Mouse (Mus musculus) neural tube, embryonic 11.5 days (tissue): ENCODE data around the gene Kcng3. TPM values are rescaled to one million over a fixed set of nuclear protein-coding genes. Genes with fewer than 3 reads are reported as not detected.

Source experiments
- ATAC-seq: fragments of 200-750 bp; cut with Nextera tagmentation; 2 replicates; pipeline ENCODE4 v1.8.0; 2017; ENCODE audit warnings: moderate number of reproducible peaks, mild to moderate bottlenecking, moderate TSS enrichment, moderate library complexity; ENCODE audit not compliant: insufficient read depth, low FRiP score, low TSS enrichment
- DNase-seq: peaks from one replicate; pipeline ENCODE4 v3.0.0-alpha.2; 2015; ENCODE audit warnings: low spot score
- H3K27ac ChIP-seq: fragments of 300-500 bp; sonication (generic); 2 replicates; pipeline ENCODE4 v1.5.1; 2014; ENCODE audit warnings: low read depth, mild to moderate bottlenecking, low read length
- H3K27me3 ChIP-seq: fragments of 300-500 bp; sonication (generic); 2 replicates; pipeline ENCODE4 v1.6.1; 2014; ENCODE audit warnings: mild to moderate bottlenecking, low read length, mixed read lengths; ENCODE audit not compliant: control insufficient read depth, insufficient read depth
- H3K36me3 ChIP-seq: fragments of 300-500 bp; sonication (generic); 2 replicates; pipeline ENCODE4 v1.6.1; 2014; ENCODE audit warnings: mild to moderate bottlenecking, low read length, moderate library complexity, mixed read lengths; ENCODE audit not compliant: control insufficient read depth, insufficient read depth
- H3K4me1 ChIP-seq: fragments of 300-500 bp; sonication (generic); 2 replicates; pipeline ENCODE4 v1.6.1; 2014; ENCODE audit warnings: low read length, mixed read lengths; ENCODE audit not compliant: control insufficient read depth, insufficient read depth
- H3K4me2 ChIP-seq: fragments of 300-500 bp; sonication (generic); 2 replicates; pipeline ENCODE4 v1.6.1; 2014; ENCODE audit warnings: low read depth, mild to moderate bottlenecking, moderate library complexity
- H3K4me3 ChIP-seq: fragments of 300-500 bp; sonication (generic); 2 replicates; pipeline ENCODE4 v1.5.1; 2014; ENCODE audit warnings: low read depth, low read length
- H3K9ac ChIP-seq: fragments of 300-500 bp; sonication (generic); 2 replicates; pipeline ENCODE4 v1.6.1; 2014; ENCODE audit warnings: mild to moderate bottlenecking, low read length
- H3K9me3 ChIP-seq: fragments of 300-500 bp; sonication (generic); 2 replicates; pipeline ENCODE4 v1.6.1; 2016; ENCODE audit warnings: low read length; ENCODE audit not compliant: control insufficient read depth
- WGBS: fragments of 180-500 bp; shearing (Covaris S2); extraction: QIAGEN DNeasy Blood & Tissue Kit; methylation state at CpG from one replicate; pipeline ENCODE4 v1.1.7; 2014; 5-methylcytosine and 5-hydroxymethylcytosine counted together
- polyA plus RNA-seq: library from polyadenylated mRNA; unstranded; fragments of >200 nt; fragmentation: Nextera tagmentation; extraction: Ambion mirVana; gene quantifications from 2 replicates; pipeline ENCODE4 v1.2.1, GENCODE M21; 2014

The Kcng3 gene
- polyA plus RNA-seq, 1 experiment from 2014 or later, result not detected

DNA sequence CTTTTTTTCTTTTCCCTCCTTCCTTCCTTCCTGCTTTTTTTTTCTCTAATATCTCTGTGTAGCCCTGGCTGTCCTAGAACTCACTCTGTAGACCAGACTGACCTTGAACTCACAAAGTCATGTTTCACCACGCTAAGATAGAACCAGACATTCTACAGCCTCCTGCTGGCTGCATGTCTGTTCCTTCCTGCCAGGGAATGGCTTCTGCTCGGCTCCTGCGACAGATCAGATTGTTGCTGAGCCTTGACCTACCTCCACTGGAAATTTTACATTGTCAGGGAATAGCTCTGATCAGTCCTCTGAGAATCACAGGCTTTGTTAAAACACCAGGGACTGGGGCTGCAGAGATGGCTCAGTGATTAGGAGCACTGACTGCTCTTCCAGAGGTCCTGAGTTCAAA lies 24.0 kb upstream of the Kcng3 start:
- WGBS, result 82% methylated on average over 3 of the region's 3 CpGs
- no peak overlapping the region for H3K4me2 ChIP-seq
- H3K9me3 ChIP-seq, result no peaks in the 10 kb centered on the region
- H3K4me1 ChIP-seq, result no peaks in the 10 kb centered on the region
- no peaks in the 10 kb centered on the region for H3K27me3 ChIP-seq
- H3K36me3 ChIP-seq, result no peaks in the 10 kb centered on the region
- DNase-seq (no peak), ATAC-seq (no peak)
- H3K27ac ChIP-seq, result no peak overlapping the region
- H3K9ac ChIP-seq, result no peak overlapping the region
- H3K4me3 ChIP-seq, result no peak overlapping the region

DNA sequence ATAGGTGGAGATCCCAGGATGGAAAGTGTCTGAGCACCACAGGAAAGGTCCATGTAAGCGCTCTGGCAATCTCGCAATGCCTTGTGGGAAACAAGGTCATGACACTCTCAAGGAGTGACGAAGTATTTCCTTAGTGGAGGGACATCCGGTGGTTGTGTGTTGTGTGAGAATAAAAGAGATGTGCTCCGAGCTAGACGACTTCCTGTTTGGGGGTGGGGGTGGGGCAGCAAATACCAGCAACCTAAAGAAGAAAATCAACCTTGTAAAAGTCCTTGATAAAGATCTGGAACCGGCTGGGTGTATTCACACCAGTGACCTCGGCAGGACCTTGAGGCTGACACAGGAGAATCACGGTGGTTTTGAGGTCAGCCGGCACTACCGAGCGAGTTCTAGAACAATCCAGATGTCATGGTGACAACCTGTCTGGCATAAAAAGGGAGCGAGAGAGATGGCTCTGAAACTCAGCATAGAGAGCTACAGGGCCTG lies 23.0 kb upstream of the Kcng3 start:
- Histone ChIP-seq H3K4me2 (no peak overlapping the region), H3K27me3 (no peaks in the 10 kb centered on the region), H3K9ac (no peak overlapping the region), H3K4me1 (no peaks in the 10 kb centered on the region), H3K4me3 (no peak overlapping the region), H3K9me3 (no peaks in the 10 kb centered on the region), H3K27ac (no peak overlapping the region), H3K36me3 (no peaks in the 10 kb centered on the region)
- 79% methylated on average over 13 of the region's 13 CpGs for WGBS
- no peak for DNase-seq
- no peak for ATAC-seq

DNA sequence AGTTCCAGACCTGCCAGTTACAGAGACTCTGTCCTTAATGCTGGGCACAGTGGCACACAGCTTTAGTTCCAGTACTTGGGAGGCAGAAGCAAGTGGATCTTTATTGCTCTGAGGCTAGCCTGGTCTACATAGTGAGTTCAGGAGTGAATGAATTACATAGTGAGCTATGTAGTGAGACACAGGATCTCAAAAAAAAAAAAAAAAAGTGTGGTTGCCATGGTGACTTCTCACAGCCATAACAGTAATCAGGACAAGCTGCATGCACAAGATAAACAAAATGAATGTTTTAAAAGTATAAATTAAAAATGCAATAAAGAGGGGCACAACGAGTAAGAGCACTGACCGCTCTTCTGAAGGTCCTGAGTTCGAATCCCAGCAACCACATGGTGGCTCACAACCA lies 21.9 kb upstream of the Kcng3 start:
- 87% methylated on average over 3 of the region's 3 CpGs for WGBS
- no peaks in the 10 kb centered on the region for H3K27me3 ChIP-seq
- no peak for ATAC-seq

DNA sequence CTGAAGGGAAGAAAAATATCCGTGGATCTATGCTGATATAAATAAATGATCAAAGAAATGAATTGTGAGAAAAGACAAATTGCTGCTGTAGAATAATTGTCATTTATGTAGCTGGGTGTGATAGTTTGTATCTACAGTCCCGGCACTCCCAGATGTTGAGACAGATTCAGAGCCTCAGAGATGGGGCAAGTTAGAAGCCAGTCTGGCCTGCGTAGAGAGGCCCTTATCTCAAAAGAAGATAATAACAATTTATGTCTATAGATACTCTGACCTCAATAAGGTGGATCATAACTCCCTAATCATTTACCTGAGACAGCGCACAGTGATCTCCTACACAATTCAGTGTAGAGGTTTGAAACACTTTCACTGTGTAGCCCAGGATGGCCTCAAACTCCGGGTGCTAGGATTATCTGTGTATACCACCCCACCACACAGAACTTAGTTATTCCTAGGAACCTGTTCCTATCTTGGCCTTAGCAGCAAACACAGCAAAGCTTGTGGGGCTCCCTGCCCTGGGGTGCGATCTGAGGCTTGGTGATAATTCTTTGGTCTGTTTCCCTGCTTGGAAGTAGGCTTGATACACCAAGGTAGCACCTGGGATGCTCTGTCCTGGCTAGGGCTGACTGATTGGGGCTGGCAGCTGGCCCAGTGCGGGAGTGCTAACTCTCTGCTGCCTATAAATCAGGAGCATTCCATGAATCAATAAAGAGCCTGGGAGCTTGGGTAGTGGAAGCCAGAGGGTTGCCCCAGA lies 19.4 kb upstream of the Kcng3 start:
- no peak overlapping the region for H3K4me2 ChIP-seq
- 81% methylated on average over 7 of the region's 7 CpGs for whole genome bisulfite sequencing

More for the DNA sequence above, 21.9 kb upstream of the Kcng3 start:
- no peak for DNase-seq
- H3K36me3 ChIP-seq, result no peaks in the 10 kb centered on the region
- H3K9ac ChIP-seq, result no peak overlapping the region
- H3K4me1 ChIP-seq, result no peaks in the 10 kb centered on the region
- no peak overlapping the region for H3K4me3 ChIP-seq
- H3K9me3 ChIP-seq, result no peaks in the 10 kb centered on the region
- no peak overlapping the region for H3K4me2 ChIP-seq
- H3K27ac ChIP-seq, result no peak overlapping the region

DNA sequence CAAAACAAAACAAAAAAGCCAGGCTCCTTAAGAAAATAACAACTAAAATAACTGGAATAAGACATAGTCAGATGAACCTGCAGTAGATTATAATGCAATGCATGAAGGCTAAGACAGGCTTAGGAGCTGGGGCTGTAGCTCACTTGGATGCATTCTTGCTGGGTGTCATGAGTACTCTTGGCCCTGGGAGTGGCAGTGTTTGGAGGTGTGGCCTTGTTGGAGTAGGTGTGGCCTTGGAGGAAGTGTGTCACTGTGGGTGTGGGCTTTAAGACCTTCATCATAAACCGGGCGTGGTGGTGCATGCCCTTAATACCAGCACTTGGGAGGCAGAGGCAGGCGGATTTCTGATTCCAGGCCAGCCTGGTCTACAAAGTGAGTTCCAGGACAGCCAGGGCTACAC lies 18.3 kb upstream of the Kcng3 start:
- DNase-seq (no peak), ATAC-seq (no peak)
- Histone ChIP-seq H3K27ac (no peak overlapping the region), H3K4me1 (no peaks in the 10 kb centered on the region), H3K36me3 (no peaks in the 10 kb centered on the region), H3K27me3 (no peaks in the 10 kb centered on the region), H3K4me3 (no peak overlapping the region), H3K4me2 (no peak overlapping the region), H3K9me3 (no peaks in the 10 kb centered on the region), H3K9ac (no peak overlapping the region)
- WGBS, result 90% methylated on average over 3 of the region's 3 CpGs

More for the DNA sequence above, 19.4 kb upstream of the Kcng3 start:
- no peak overlapping the region for H3K9ac ChIP-seq
- no peak overlapping the region for H3K4me3 ChIP-seq
- H3K9me3 ChIP-seq, result no peaks in the 10 kb centered on the region
- ATAC-seq (no peak), DNase-seq (no peak)
- H3K27me3 ChIP-seq, result no peaks in the 10 kb centered on the region
- no peaks in the 10 kb centered on the region for H3K4me1 ChIP-seq
- H3K36me3 ChIP-seq, result no peaks in the 10 kb centered on the region
- no peak overlapping the region for H3K27ac ChIP-seq

DNA sequence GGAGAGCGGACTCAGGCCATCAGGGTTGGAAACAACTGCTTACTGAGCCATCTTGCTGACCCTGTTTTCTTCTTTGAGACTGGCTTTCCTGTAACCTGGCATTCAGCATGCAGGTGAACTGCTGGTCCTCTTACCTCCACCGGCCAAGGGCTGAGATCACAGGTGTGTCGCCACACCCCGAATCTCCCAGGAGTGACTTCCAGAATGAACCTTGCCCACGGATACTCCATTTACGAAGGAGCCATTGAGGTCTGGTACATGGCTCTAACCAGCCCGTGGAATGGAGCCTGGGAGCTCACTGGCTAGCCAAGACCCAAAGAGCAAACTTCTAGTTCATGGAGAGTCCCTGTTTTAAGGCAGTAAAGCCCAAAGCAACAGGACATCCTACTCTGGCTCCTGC lies 15.7 kb upstream of the Kcng3 start:
- no peak overlapping the region for H3K4me2 ChIP-seq
- no peak for DNase-seq
- 92% methylated on average over 7 of the region's 7 CpGs for WGBS
- no peak overlapping the region for H3K27ac ChIP-seq
- no peak overlapping the region for H3K4me3 ChIP-seq
- H3K36me3 ChIP-seq, result no peaks in the 10 kb centered on the region
- H3K9me3 ChIP-seq, result no peaks in the 10 kb centered on the region
- ATAC-seq, result no peak
- H3K9ac ChIP-seq, result no peak overlapping the region
- H3K4me1 ChIP-seq, result no peaks in the 10 kb centered on the region
- no peaks in the 10 kb centered on the region for H3K27me3 ChIP-seq

DNA sequence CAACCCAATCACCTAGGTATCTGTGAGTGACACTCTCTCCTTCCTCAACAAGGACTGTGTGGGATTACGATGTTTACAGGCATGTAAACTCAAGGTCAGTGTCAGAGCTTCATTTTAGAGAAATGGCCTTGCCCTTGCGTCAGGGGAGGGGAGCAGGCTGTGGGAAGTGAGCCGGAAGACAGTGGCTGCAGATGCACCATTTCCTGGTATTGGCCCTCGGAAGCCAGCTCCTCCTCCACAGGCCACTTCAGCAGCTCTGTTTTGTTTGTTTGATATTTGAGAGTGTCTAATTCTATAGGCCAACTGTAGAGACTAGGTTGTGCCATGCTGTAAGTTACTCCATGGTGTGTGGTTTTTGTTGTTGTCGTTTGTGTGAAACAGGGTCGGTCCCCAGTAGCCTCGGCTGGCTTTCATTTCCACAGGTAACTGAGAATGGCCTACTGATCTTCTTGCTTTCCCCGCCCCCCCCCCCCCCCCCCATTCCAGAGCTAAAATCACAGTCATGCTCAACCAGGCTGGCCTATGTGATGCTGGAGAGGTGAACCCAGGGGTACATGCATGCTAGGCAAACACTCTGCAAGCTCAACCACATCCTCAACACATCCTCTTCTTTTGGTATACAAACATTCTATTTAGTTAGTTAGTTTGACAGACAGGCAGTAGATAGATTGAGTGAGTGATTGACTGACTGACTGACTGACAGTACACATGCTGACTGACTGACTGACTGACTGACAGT lies 14.9 kb upstream of the Kcng3 start:
- H3K4me2 ChIP-seq, result no peak overlapping the region
- no peaks in the 10 kb centered on the region for H3K27me3 ChIP-seq
- H3K9ac ChIP-seq, result no peak overlapping the region
- no peaks in the 10 kb centered on the region for H3K9me3 ChIP-seq
- WGBS, result 90% methylated on average over 8 of the region's 8 CpGs
- H3K27ac ChIP-seq, result no peak overlapping the region
- H3K4me3 ChIP-seq, result no peak overlapping the region
- H3K4me1 ChIP-seq, result no peaks in the 10 kb centered on the region
- ATAC-seq, result no peak
- no peaks in the 10 kb centered on the region for H3K36me3 ChIP-seq
- DNase-seq, result no peak

DNA sequence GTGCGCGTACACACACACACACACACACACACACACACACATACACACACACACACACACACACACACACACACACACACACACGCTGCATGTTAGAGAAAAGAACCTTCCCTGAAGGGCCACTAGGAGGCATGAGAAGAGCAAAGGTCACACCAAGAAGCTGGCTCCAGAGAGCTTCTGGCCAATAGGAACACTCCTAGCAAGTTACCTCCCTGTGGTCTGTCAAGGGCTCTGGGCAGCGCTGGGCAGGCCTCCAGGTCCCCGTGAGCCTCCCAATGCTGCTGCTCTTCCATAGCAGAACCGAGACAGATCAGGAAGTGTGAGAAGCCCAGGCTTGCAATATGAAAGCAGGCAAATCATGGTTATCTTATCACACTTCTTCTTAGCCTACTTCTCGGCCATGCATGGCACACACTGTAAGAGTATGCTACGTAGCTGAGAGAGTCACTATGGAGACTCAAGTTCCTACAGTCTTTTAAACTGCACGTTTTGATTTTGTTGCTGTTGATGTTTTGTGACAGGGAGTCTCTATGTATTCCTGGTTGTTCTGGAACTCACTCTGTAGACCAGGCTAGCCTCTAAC lies 13.6 kb upstream of the Kcng3 start:
- H3K4me3 ChIP-seq, result no peak overlapping the region
- H3K9ac ChIP-seq, result no peak overlapping the region
- ATAC-seq (no peak), DNase-seq (no peak)
- no peak overlapping the region for H3K27ac ChIP-seq
- no peaks in the 10 kb centered on the region for H3K36me3 ChIP-seq
- 62% methylated on average over 8 of the region's 9 CpGs for WGBS
- no peaks in the 10 kb centered on the region for H3K9me3 ChIP-seq
- no peak overlapping the region for H3K4me2 ChIP-seq
- no peaks in the 10 kb centered on the region for H3K27me3 ChIP-seq
- no peaks in the 10 kb centered on the region for H3K4me1 ChIP-seq
